Mouse (Mus musculus) cerebellum, postnatal 25 days (tissue): ENCODE measurements at regions not wholly inside any gene's neighbourhood (a gene's known extent, or its start where the extent isn't known, plus 50 kb on each side); places are given as distances from the start of the nearest gene placed in this dataset.

Experiments used
- DNase-seq, 2 experiments: peaks; one replicate each; pipeline ENCODE4 v3.0.0; 2021; ENCODE audit warnings: mixed read lengths in 2 of 2

DNA sequence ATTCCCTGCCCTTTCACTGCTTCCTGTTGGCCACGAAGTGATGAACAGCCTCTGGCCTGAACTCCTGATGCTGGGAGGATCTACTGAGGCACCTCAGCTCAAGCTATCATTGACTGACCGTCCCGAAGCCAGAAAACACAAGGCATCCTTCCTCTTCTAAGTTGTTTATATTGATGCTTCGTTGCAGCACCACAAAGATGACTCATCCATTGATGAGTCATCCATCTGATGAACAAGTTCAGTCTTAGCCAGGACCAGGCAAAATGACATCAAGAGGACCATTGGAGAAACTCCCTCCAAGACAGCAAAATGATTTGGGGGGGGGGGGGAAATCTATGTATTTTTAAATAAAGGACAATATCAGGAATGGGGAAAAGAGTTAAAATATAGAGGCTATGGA is 144.5 kb downstream of the Rab28 start:
- DNase-seq, result no peak

DNA sequence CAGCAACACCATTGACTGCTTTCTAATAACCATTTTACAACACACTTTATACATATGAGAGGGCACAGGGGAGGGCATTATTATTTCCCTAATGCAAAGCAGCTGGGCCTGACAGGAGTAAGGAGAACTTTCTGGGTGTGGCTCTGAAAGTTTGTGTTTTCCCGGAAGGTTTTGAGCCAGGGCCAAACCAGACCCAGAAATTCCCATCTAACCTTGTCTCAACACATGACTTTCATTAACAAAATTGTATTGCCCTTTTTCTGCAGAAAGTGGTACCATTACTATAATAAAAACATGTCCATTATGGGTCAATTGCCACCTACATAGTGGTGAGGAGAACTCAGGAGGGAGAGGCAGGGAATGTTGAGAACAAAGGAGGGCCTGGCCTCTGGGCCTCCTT is 145.7 kb downstream of the Rab28 start:
- DNase-seq, result no peak

DNA sequence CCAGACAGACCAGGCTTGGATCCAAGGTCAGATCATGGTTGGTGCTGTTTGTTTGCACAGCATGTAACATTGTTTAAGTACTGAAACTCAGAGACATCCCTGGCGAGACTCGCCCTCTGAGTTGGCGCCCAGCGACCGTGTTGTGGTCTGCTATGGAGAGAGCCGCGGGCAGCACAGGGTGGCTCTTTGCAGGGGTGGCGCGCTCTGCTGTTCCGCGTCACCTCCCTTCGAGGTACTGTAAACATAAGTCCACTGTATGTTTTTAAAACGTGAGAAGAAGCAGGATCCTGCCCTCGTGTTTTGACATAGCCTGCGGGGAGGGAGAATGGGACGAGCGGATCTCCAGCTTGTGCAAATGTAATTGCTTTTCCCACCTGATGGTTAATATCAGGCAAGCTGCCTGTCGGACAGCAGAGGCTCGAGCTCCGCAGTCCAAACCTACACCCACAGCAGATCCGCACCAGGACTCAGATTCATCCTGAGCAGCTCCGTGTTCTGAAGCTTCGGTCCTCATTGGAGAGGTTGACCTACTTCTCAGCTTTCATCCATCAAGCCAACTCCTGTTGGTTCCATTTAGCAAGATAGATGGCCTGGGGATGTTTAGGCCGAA is 151.2 kb downstream of the Rab28 start:
- peak; percentile 32 to 34 for DNase-seq

DNA sequence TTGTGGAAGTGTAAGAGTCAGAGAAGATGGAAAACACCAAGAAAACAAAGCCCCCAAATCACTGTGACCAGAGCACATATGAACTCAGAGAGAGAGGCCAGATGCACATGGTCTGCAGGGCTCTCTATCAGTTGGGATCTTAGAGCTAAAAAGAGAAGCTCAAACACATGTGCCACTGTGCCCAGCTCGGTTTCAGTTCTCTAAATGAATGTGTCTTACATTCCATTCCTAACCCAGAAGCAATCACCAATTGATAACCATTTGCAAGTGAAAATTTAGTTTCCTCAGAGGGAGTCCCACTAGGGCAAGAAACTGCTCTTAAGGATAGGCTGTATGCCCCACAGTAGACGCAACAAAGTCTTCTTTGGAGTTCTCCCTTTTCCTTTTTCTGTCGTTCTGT is 153.6 kb downstream of the Rab28 start:
- DNase-seq, result no peak

DNA sequence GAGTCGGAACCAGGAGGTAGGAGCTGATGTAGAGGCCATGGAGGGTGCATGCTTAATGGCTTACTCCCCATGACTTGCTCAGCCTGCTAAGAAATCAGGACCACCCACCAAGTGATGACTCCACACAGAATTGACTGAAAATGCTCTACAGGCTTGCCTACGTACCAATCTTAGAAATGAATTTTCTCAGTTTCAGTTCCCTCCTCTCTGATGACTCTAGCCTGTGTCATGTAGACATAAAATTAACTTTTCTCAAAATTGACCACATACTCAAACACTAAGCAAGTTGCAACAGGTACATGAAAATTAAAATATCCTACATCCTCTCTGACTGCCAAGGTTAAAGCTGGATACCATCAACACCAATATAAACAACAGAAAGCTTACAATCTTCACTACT is 157.9 kb downstream of the Rab28 start:
- no peak for DNase-seq

DNA sequence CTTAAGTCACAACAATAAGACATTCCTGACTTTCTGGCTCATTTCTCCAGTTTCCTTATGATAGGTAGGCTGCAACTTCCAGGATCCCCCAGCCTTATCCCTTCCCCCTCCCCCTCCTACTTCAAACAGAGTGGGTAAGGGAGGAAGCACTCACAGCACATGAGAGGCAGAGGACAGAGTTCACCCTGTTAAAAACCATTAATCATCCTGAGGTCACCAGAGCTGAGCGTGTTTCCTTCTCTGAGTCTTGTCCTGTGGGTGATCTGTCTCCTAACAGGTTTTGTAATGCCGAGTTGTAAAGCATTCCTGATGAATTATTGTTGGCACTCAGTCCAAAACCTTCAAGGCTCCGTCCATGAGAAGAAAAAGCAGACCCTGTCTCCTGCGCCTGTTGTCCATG is 161.0 kb downstream of the Rab28 start:
- DNase-seq, result no peak

DNA sequence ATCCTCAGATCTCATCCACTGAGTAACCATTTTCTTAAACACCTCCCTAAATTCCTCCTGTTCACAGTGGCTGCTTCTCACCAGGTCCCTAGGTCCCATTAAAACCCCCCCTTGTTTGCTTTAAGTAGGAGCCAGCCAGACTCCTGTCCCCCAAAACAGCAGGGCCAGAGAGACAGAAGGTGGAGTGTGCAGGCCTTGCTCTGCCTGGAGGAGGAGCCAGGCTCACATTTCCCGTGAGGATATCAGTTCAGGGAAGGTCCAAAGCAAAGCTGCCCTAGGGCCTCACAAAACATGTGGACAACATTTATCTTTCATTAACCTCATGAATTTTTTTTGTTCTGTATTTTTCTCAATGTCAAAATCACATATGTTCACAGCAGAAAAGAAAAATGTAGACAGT is 167.2 kb downstream of the Rab28 start:
- DNase-seq, result no peak

DNA sequence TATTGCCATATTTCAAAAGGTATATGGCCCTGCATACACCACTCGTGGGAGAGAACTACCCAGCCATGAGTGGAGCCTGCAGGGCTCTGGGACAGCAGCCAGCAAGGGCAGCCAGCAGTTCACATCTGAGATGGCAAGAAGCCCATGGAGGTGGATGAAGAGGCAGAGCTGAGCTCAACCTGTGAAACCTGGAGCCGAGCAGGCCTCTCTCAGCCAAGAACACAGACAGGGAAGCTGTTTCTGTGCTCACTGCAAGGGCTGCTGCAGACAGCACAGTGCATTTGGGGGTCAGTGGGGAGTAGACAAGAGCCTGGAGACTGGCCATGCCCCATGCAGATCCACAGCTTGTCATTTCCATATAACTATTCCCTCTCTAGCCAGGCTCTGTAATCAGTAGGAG is 173.4 kb downstream of the Rab28 start:
- peak; percentile 21 to 33 for DNase-seq
